Mouse (Mus musculus): ENCODE measurements around the gene Ang5.
A peak's percentile ranks its signal among the peaks of the same experiment; 100 is the strongest.
"Not testable (repeated sequence)": the region's sequence is repeated elsewhere in the genome, so short reads cannot be mapped to it uniquely, and the experiment has no call there.

The Ang5 gene

GRCm38 (mm10) chr14:43956769-43957168 lies at the start of gene Ang5:
TSS of gene Ang5 (plus strand) at chr14:43957069.
- DNase-seq (ENCODE audit: low read depth in 1 of 2, low spot score in 2 of 2): not testable (repeated sequence)

GRCm38 (mm10) chr14:43918214-43918613 lies 38.7 kb upstream of the Ang5 start:
- not testable (repeated sequence) for DNase-seq (ENCODE audit: low read depth in 1 of 2, low spot score in 2 of 2)

GRCm38 (mm10) chr14:43923459-43923858 lies 33.4 kb upstream of the Ang5 start, which contains the start of gene Ear10:
TSS of gene Ear10 (minus strand) at chr14:43923559.
- DNase-seq (ENCODE audit: low read depth in 1 of 2, low spot score in 2 of 2): not testable (repeated sequence)

GRCm38 (mm10) chr14:43924688-43925403 lies 32.0 kb upstream of the Ang5 start, which contains the start of gene Gm8113:
TSS of gene Gm8113 (plus strand) at chr14:43925390.
- peak in 1 of 2 experiments; percentile 2 for DNase-seq (ENCODE audit: low read depth in 1 of 2, low spot score in 2 of 2)

GRCm38 (mm10) chr14:43925404-43925950 lies 31.4 kb upstream of the Ang5 start:
- not testable (repeated sequence) for DNase-seq (ENCODE audit: low read depth in 1 of 2, low spot score in 2 of 2)

GRCm38 (mm10) chr14:43932991-43933390 lies 23.9 kb upstream of the Ang5 start:
- peak in 1 of 2 experiments; percentile 1 for DNase-seq (ENCODE audit: low read depth in 1 of 2, low spot score in 2 of 2)

- DNase-seq (ENCODE audit: low read depth in 1 of 2, low spot score in 2 of 2): not testable (repeated sequence)
Observed at GRCm38 (mm10) chr14:43933399-43933798, 23.5 kb upstream of the Ang5 start.

GRCm38 (mm10) chr14:43953382-43953781 lies 3.5 kb upstream of the Ang5 start:
- not testable (repeated sequence) for DNase-seq (ENCODE audit: low read depth in 1 of 2, low spot score in 2 of 2)

- DNase-seq (ENCODE audit: low read depth in 1 of 2, low spot score in 2 of 2): not testable (repeated sequence)
Observed at GRCm38 (mm10) chr14:43955074-43955473, 1.8 kb upstream of the Ang5 start.

- no peak for DNase-seq (ENCODE audit: low read depth in 1 of 2, low spot score in 2 of 2)
Observed at GRCm38 (mm10) chr14:43983454-43983853, 26.6 kb downstream of the Ang5 start.

GRCm38 (mm10) chr14:43983897-43984296 lies 27.0 kb downstream of the Ang5 start:
- peak in 1 of 2 experiments; percentile 3 for DNase-seq (ENCODE audit: low read depth in 1 of 2, low spot score in 2 of 2)

GRCm38 (mm10) chr14:43986147-43986546 lies 29.3 kb downstream of the Ang5 start:
- no peak for DNase-seq (ENCODE audit: low read depth in 1 of 2, low spot score in 2 of 2)

GRCm38 (mm10) chr14:43987404-43987803 lies 30.5 kb downstream of the Ang5 start:
- DNase-seq (ENCODE audit: low read depth in 1 of 2, low spot score in 2 of 2): peak; percentile 28 to 49

GRCm38 (mm10) chr14:43998455-43999000 lies 41.7 kb downstream of the Ang5 start:
- not testable (repeated sequence) for DNase-seq (ENCODE audit: low read depth in 1 of 2, low spot score in 2 of 2)

- DNase-seq (ENCODE audit: low read depth in 1 of 2, low spot score in 2 of 2): no peak
Observed at GRCm38 (mm10) chr14:44001600-44001999, 44.7 kb downstream of the Ang5 start.

- no peak for DNase-seq (ENCODE audit: low read depth in 1 of 2, low spot score in 2 of 2)
Observed at GRCm38 (mm10) chr14:44002169-44002568, 45.3 kb downstream of the Ang5 start, which contains the start of gene Ang6. TSS of gene Ang6 (minus strand) at chr14:44002269.

GRCm38 (mm10) chr14:44008021-44008420 lies 51.2 kb downstream of the Ang5 start:
- DNase-seq (ENCODE audit: low read depth in 1 of 2, low spot score in 2 of 2): not testable (repeated sequence)

- not testable (repeated sequence) for DNase-seq (ENCODE audit: low read depth in 1 of 2, low spot score in 2 of 2)
Observed at GRCm38 (mm10) chr14:44009686-44010085, 52.8 kb downstream of the Ang5 start.

Data from monocyte, adult 2 months (primary cell).